Mouse (Mus musculus) midbrain, embryonic 15.5 days (tissue): Measurements from ENCODE around the gene Slc22a1. TPM values are rescaled to one million over a fixed set of nuclear protein-coding genes. Genes with fewer than 3 reads are reported as not detected.

ENCODE experiments used
- ATAC-seq: fragments of 200-750 bp; cut with Nextera tagmentation; replicated peaks from 2 replicates; pipeline ENCODE4 v1.8.0; 2017; ENCODE audit warnings: moderate TSS enrichment
- H3K27ac ChIP-seq: fragments of 300-500 bp; sonication (generic); 2 replicates; pipeline ENCODE4 v1.5.1; 2015; ENCODE audit warnings: mild to moderate bottlenecking, inconsistent platforms
- H3K27me3 ChIP-seq: fragments of 300-500 bp; sonication (generic); replicated peaks from 2 replicates; pipeline ENCODE4 v1.6.1; 2015; ENCODE audit warnings: inconsistent platforms
- H3K36me3 ChIP-seq: fragments of 300-500 bp; sonication (generic); replicated peaks from 2 replicates; pipeline ENCODE4 v1.6.1; 2015; ENCODE audit warnings: inconsistent platforms
- H3K4me1 ChIP-seq: fragments of 300-500 bp; sonication (generic); 2 replicates; pipeline ENCODE4 v1.6.1; 2015; ENCODE audit warnings: inconsistent platforms
- H3K4me2 ChIP-seq: fragments of 300-500 bp; sonication (generic); 2 replicates; pipeline ENCODE4 v1.6.1; 2015; ENCODE audit warnings: inconsistent platforms, mild to moderate bottlenecking, moderate library complexity
- H3K4me3 ChIP-seq: fragments of 300-500 bp; sonication (generic); 2 replicates; pipeline ENCODE4 v1.5.1; 2015; ENCODE audit warnings: mild to moderate bottlenecking, inconsistent platforms
- H3K9ac ChIP-seq: fragments of 300-500 bp; sonication (generic); 2 replicates; pipeline ENCODE4 v1.6.1; 2015; ENCODE audit warnings: mild to moderate bottlenecking, inconsistent platforms
- H3K9me3 ChIP-seq: fragments of 300-500 bp; sonication (generic); 2 replicates; pipeline ENCODE4 v1.6.1; 2016; ENCODE audit warnings: inconsistent platforms
- WGBS: fragments of 180-500 bp; shearing (Covaris S2); methylation state at CpG from one replicate; pipeline ENCODE4 v1.1.7; 2015; ENCODE audit warnings: mixed read lengths; 5-methylcytosine and 5-hydroxymethylcytosine counted together
- polyA plus RNA-seq: library from polyadenylated mRNA; unstranded; fragments of >200 nt; fragmentation: Nextera tagmentation; extraction: Ambion mirVana; gene quantifications from 2 replicates; pipeline ENCODE4 v1.2.1, GENCODE M21; 2015

Slc22a1 gene
- not detected in 2 replicates for polyA plus RNA-seq

DNA sequence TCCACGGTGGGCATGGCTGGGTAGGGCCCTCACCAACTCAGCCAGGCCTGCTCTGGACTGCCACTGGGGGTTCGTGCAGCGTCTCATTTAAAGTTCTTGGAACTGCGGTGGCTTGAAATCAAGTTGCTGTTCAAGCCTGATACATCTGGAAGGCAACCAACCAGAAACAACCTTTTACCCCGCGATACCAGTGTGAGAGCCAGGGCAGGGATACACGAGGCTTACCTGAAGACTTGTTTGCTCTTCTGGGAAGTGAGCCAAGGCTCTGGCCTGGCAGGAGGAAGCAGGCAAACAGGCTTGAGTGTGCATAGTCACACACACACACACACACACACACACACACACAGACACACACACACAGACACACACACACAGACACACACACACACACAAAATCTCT, at the start of gene Slc22a1:
Slc22a1 (minus strand) TSS at position 184 of the 400 bp plus-strand sequence.
- no peak for ATAC-seq
- 87% methylated on average over 7 of the region's 7 CpGs for WGBS
- Histone ChIP-seq H3K27me3 (no peaks in the 10 kb centered on the region), H3K4me3 (no peak within 1 kb of the TSS), H3K36me3 (no peaks in the 10 kb centered on the region), H3K4me2 (no peak within 1 kb of the TSS), H3K9me3 (no peaks in the 10 kb centered on the region), H3K27ac (no peak within 1 kb of the TSS), H3K4me1 (no peaks in the 10 kb centered on the region), H3K9ac (no peak within 1 kb of the TSS)

GRCm38 (mm10) chr17:12724767-12725744, 49.4 kb upstream of the Slc22a1 start:
- H3K27me3 ChIP-seq = no peaks in the 10 kb centered on the region
- no peak overlapping the region for H3K4me3 ChIP-seq
- H3K9me3 ChIP-seq = no peaks in the 10 kb centered on the region
- ATAC-seq = 0 out of 2 replicates have a peak, but pooled peaks have one; percentile 6
- H3K36me3 ChIP-seq = peaks cover 9% of the 10 kb centered on the region; the same call in 1 of the 2 replicates
- H3K4me1 ChIP-seq = no peaks in the 10 kb centered on the region
- 73% methylated on average over 6 of the region's 6 CpGs for WGBS
- H3K4me2 ChIP-seq = no peak overlapping the region
- H3K27ac ChIP-seq = peak overlapping the region; percentile 34; the same call in 1 of the 2 replicates
- H3K9ac ChIP-seq = 0 out of 2 replicates have a peak overlapping the region, but pooled peaks have one; percentile 2

GRCm38 (mm10) chr17:12723986-12724766, 48.5 kb upstream of the Slc22a1 start:
- Histone ChIP-seq H3K4me3 (no peak overlapping the region), H3K9ac (no peak overlapping the region), H3K27ac (0 out of 2 replicates have a peak overlapping the region, but pooled peaks have one; percentile 34), H3K4me1 (no peaks in the 10 kb centered on the region), H3K9me3 (no peaks in the 10 kb centered on the region), H3K36me3 (peaks cover 12% of the 10 kb centered on the region), H3K27me3 (no peaks in the 10 kb centered on the region), H3K4me2 (no peak overlapping the region)
- 93% methylated on average over 5 of the region's 5 CpGs for WGBS
- ATAC-seq = no peak

- no peak for ATAC-seq
- Histone ChIP-seq H3K27me3 (no peaks in the 10 kb centered on the region), H3K4me2 (no peak overlapping the region), H3K9ac (no peak overlapping the region), H3K36me3 (peaks cover 16% of the 10 kb centered on the region), H3K4me1 (no peaks in the 10 kb centered on the region), H3K4me3 (no peak overlapping the region), H3K27ac (no peak overlapping the region), H3K9me3 (no peaks in the 10 kb centered on the region)
- 48% methylated on average over 8 of the region's 8 CpGs for WGBS
Measured at GRCm38 (mm10) chr17:12722622-12723021, 47.0 kb upstream of the Slc22a1 start.

- Histone ChIP-seq H3K4me2 (no peak overlapping the region), H3K27ac (no peak overlapping the region), H3K9ac (no peak overlapping the region), H3K27me3 (no peaks in the 10 kb centered on the region), H3K4me3 (no peak overlapping the region), H3K9me3 (no peaks in the 10 kb centered on the region), H3K36me3 (peaks cover 22% of the 10 kb centered on the region), H3K4me1 (no peaks in the 10 kb centered on the region)
- ATAC-seq = no peak
- WGBS = 89% methylated on average over 5 of the region's 5 CpGs
Measured at GRCm38 (mm10) chr17:12721118-12721886, 45.7 kb upstream of the Slc22a1 start.

DNA sequence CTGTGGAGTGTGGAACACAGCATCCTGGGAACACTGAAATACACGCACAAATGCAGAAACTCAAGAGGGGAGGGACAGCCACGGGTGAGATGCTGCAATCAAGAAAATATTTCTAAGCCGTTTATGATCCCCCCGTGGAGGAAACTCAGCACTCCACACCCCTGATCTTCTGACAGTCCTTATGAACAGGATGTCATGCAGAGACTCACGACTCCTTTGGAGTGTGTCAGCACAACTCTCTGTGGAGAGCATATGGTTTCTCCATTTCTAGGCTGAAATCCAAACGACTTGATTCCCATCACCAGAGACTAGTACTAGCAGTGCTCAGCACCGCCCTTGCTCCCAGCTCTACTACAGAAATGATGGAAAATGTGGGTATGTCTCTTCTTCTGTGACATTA, 42.6 kb upstream of the Slc22a1 start:
- Histone ChIP-seq H3K27ac (no peak overlapping the region), H3K9ac (no peak overlapping the region), H3K4me3 (no peak overlapping the region), H3K36me3 (peaks cover 25% of the 10 kb centered on the region), H3K27me3 (no peaks in the 10 kb centered on the region), H3K9me3 (no peaks in the 10 kb centered on the region), H3K4me2 (no peak overlapping the region), H3K4me1 (no peaks in the 10 kb centered on the region)
- 73% methylated on average over 7 of the region's 7 CpGs for WGBS
- no peak for ATAC-seq

- Histone ChIP-seq H3K4me1 (no peaks in the 10 kb centered on the region), H3K27ac (no peak overlapping the region), H3K27me3 (no peaks in the 10 kb centered on the region), H3K9ac (no peak overlapping the region), H3K9me3 (no peaks in the 10 kb centered on the region), H3K36me3 (peaks cover 25% of the 10 kb centered on the region), H3K4me2 (no peak overlapping the region), H3K4me3 (no peak overlapping the region)
- WGBS = 95% methylated on average over 4 of the region's 4 CpGs
- ATAC-seq = no peak
Measured at GRCm38 (mm10) chr17:12717445-12717844, 41.8 kb upstream of the Slc22a1 start.

DNA sequence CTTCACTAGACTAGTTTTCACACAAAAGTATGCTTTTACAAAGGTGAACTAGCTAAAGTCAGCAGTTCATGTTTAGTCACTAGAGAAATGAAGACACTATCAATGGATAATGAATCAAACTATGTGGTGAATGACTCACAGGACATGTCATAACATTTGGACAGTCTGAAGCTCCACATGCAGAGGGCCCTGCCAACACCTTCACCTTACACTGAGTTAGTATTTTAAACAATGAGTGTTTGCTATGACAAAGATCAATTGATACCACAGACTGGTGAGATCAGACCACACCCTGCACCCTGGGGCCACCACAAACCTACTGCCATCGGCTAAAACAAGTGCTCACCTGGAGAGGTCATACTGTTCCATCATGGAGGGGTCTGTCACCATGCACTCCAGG, 39.4 kb upstream of the Slc22a1 start:
- Histone ChIP-seq H3K9me3 (no peaks in the 10 kb centered on the region), H3K36me3 (peaks cover 30% of the 10 kb centered on the region), H3K9ac (no peak overlapping the region), H3K4me3 (no peak overlapping the region), H3K4me2 (no peak overlapping the region), H3K27me3 (no peaks in the 10 kb centered on the region), H3K27ac (no peak overlapping the region), H3K4me1 (no peaks in the 10 kb centered on the region)
- 80% methylated on average over 1 of the region's 1 CpGs for WGBS
- ATAC-seq = no peak

- ATAC-seq = no peak
- Histone ChIP-seq H3K27ac (no peak overlapping the region), H3K9me3 (no peaks in the 10 kb centered on the region), H3K4me3 (no peak overlapping the region), H3K9ac (no peak overlapping the region), H3K4me2 (no peak overlapping the region), H3K36me3 (peaks cover 24% of the 10 kb centered on the region), H3K4me1 (no peaks in the 10 kb centered on the region), H3K27me3 (no peaks in the 10 kb centered on the region)
- 86% methylated on average over 5 of the region's 5 CpGs for WGBS
Measured at GRCm38 (mm10) chr17:12714080-12714561, 38.5 kb upstream of the Slc22a1 start.

GRCm38 (mm10) chr17:12712993-12713392, 37.4 kb upstream of the Slc22a1 start:
- H3K9me3 ChIP-seq = no peaks in the 10 kb centered on the region
- H3K4me1 ChIP-seq = no peaks in the 10 kb centered on the region
- no peak overlapping the region for H3K9ac ChIP-seq
- H3K4me3 ChIP-seq = no peak overlapping the region
- no peak for ATAC-seq
- H3K27ac ChIP-seq = no peak overlapping the region
- 83% methylated on average over 3 of the region's 3 CpGs for WGBS
- no peaks in the 10 kb centered on the region for H3K27me3 ChIP-seq
- peaks cover 29% of the 10 kb centered on the region for H3K36me3 ChIP-seq
- H3K4me2 ChIP-seq = no peak overlapping the region

DNA sequence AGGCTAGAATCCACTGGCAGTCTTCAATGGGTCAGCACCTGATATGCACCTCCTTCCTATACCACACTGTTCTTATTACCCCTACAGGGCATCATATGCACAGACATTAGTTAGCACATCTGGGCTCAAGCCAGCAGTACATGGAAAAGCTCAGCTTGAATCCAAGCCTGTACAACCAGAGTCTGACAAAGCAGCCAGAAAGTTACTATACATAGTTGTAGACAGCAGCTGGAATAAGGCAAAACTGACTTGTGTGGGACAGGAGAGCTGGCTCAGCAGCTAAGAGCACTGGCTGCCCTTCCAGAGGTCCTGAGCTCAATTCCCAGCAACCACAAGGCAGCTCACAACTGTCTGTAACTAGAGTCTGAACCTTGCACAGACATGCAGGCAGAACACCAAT, 36.6 kb upstream of the Slc22a1 start:
- no peak overlapping the region for H3K27ac ChIP-seq
- H3K9me3 ChIP-seq = no peaks in the 10 kb centered on the region
- no peak overlapping the region for H3K9ac ChIP-seq
- no peak overlapping the region for H3K4me2 ChIP-seq
- ATAC-seq = no peak
- H3K36me3 ChIP-seq = peaks cover 33% of the 10 kb centered on the region
- no peaks in the 10 kb centered on the region for H3K27me3 ChIP-seq
- no peak overlapping the region for H3K4me3 ChIP-seq
- H3K4me1 ChIP-seq = no peaks in the 10 kb centered on the region
